ENCODE assay signal across 14 mouse cellular contexts in genomic region chr10:59537579-59537978, GRCm38 (mm10).
DNase-seq lines count a peak whose midpoint lies in the region; ATAC-seq and TF ChIP-seq lines count a peak whose summit lies in the region.
"Had no signal": no experiment of that assay in that cellular context is flagged by ENCODE, and none has a peak within 500 bp of the region (broad histone marks: within the 10 kb centered on the region; RNA-seq: fewer than 3 reads in every experiment).

No protein-coding gene starts in this region.

- H3K4me2 ChIP-seq in kidney, embryonic 16.5 days (replicated peaks; ENCODE audit: low read depth, low read length) = no peak overlapping the region
- no peak overlapping the region for H3K4me2 ChIP-seq in intestine, postnatal 0 days (replicated peaks; ENCODE audit: low read depth)

- peaks cover 28% of the 10 kb centered on the region for H3K4me1 ChIP-seq in kidney, embryonic 16.5 days (ENCODE audit: insufficient read depth, low read length)
- peaks cover 14% of the 10 kb centered on the region for H3K4me1 ChIP-seq in intestine, postnatal 0 days (replicated peaks; ENCODE audit: control insufficient read depth, insufficient read depth, low read length)

- no peak for DNase-seq in kidney, postnatal 10 days
- peak; percentile 26 to 36 for DNase-seq in urinary bladder, postnatal 36 days (ENCODE audit: low spot score in 2 of 2)
- DNase-seq in urinary bladder, postnatal 25 days (ENCODE audit: low spot score) = no peak
- DNase-seq in heart, postnatal 4 days = no peak
- DNase-seq: cerebellum, postnatal 25 days; heart, adult 2 months; heart, postnatal 36 days; kidney, adult 9 months; thymus, postnatal 14 days had no signal

- 34% methylated on average over 6 of the region's 6 CpGs for whole genome bisulfite sequencing in kidney, embryonic 16.5 days
- 40% methylated on average over 6 of the region's 6 CpGs for WGBS in intestine, postnatal 0 days

- H3K36me3 ChIP-seq in kidney, embryonic 16.5 days (ENCODE audit: insufficient read depth, low read length) = no peaks in the 10 kb centered on the region
- H3K36me3 ChIP-seq in intestine, postnatal 0 days (ENCODE audit: control insufficient read depth, insufficient read depth) = 0 out of 2 replicates have a peak, but pooled peaks cover 3% of the 10 kb centered on the region

- peak; percentile 44; the same call in 1 of the 2 replicates for ATAC-seq in kidney, embryonic 16.5 days (ENCODE audit: low FRiP score, low TSS enrichment)
- ATAC-seq in intestine, postnatal 0 days = peak; percentile 60
- ATAC-seq in monocyte, adult 5-6 weeks (replicated peaks; ENCODE audit: insufficient number of reproducible peaks, low FRiP score, low TSS enrichment, poor library complexity, severe bottlenecking) = no peak
- ATAC-seq: activated CD4-positive, CD25-positive, alpha-beta regulatory T cell, adult 4 months had no signal

- peak overlapping the region; percentile 43; the same call in 1 of the 2 replicates for H3K27ac ChIP-seq in kidney, embryonic 16.5 days (ENCODE audit: low read length)
- no peak overlapping the region for H3K27ac ChIP-seq in intestine, postnatal 0 days (ENCODE audit: low read depth, low read length)
- H3K27ac ChIP-seq: heart, adult 2 months; macrophage had no signal

- H3K9ac ChIP-seq in kidney, embryonic 16.5 days (replicated peaks; ENCODE audit: low read length) = no peak overlapping the region
- H3K9ac ChIP-seq in intestine, postnatal 0 days (ENCODE audit: low read depth, low read length) = no peak overlapping the region

- no peak for TF ChIP-seq CTCF in intestine, postnatal 0 days (IDR thresholded peaks at IDR 0.05; ENCODE audit: low read depth)

- H3K4me3 ChIP-seq in kidney, embryonic 16.5 days (ENCODE audit: low read length) = no peak overlapping the region
- no peak overlapping the region for H3K4me3 ChIP-seq in intestine, postnatal 0 days (ENCODE audit: low read depth, low read length)
- H3K4me3 ChIP-seq: heart, adult 2 months had no signal

- H3K27me3 ChIP-seq in kidney, embryonic 16.5 days (ENCODE audit: insufficient read depth, low read length) = no peaks in the 10 kb centered on the region
- no peaks in the 10 kb centered on the region for H3K27me3 ChIP-seq in intestine, postnatal 0 days (replicated peaks; ENCODE audit: control insufficient read depth, insufficient read depth, low read length)

- no peaks in the 10 kb centered on the region for H3K9me3 ChIP-seq in kidney, embryonic 16.5 days (ENCODE audit: low read length)
- no peaks in the 10 kb centered on the region for H3K9me3 ChIP-seq in intestine, postnatal 0 days (ENCODE audit: control insufficient read depth)

Comparison
In these comparisons a context has a peak if more than half of its experiments do, and no peak if none do; other contexts are left out.
1. DNase-seq: peak in urinary bladder, postnatal 36 days (2 of 2); none in kidney, postnatal 10 days (single experiment), urinary bladder, postnatal 25 days (single experiment) and heart, postnatal 4 days (single experiment).